Comparison of ENCODE assay signal across 2 mouse cellular contexts in genomic region chr4:151895624-151896023, GRCm38 (mm10).
TF ChIP-seq lines count a peak whose summit lies in the region.

No protein-coding gene starts in this region.

TF ChIP-seq in MEL, 35 proteins besides CTCF, POLR2A, EP300 and RAD21:
- TF ChIP-seq HCFC1 (IDR thresholded peaks at IDR 0.05; ENCODE audit: low read depth, low read length) (no peak), ELF1 (IDR thresholded peaks at IDR 0.05; ENCODE audit: low read depth, low read length) (no peak), E2F4 (IDR thresholded peaks at IDR 0.05; ENCODE audit: borderline replicate concordance, low read depth, low read length) (no peak), TAL1 (IDR thresholded peaks at IDR 0.05; ENCODE audit: low read length) (no peak), UBTF (IDR thresholded peaks at IDR 0.05; ENCODE audit: borderline replicate concordance, insufficient read depth, low read depth, low read length) (no peak), ZMIZ1 (IDR thresholded peaks at IDR 0.05; ENCODE audit: low read depth, low read length) (no peak), BHLHE40 (IDR thresholded peaks at IDR 0.05; ENCODE audit: borderline replicate concordance, low read depth, low read length) (no peak), MAFK (IDR thresholded peaks at IDR 0.05; ENCODE audit: borderline replicate concordance, low read depth, low read length) (no peak), ZC3H11A (IDR thresholded peaks at IDR 0.05; ENCODE audit: low read depth, low read length) (no peak), RCOR1 (IDR thresholded peaks at IDR 0.05; ENCODE audit: low read depth, low read length) (no peak), SMC3 (IDR thresholded peaks at IDR 0.05; ENCODE audit: low read depth, low read length) (no peak), MEF2A (IDR thresholded peaks at IDR 0.05; ENCODE audit: extremely low read depth, insufficient replicate concordance, low read depth, low read length, poor library complexity, severe bottlenecking) (no peak), POLR2AphosphoS5 (IDR thresholded peaks at IDR 0.05; ENCODE audit: borderline replicate concordance, low read depth, low read length) (no peak), TBP (IDR thresholded peaks at IDR 0.05; ENCODE audit: low read depth, low read length) (no peak)

TF ChIP-seq in myocyte, 11 proteins besides CTCF, POLR2A, EP300 and RAD21:
- TF ChIP-seq CEBPB (IDR thresholded peaks at IDR 0.05; ENCODE audit: insufficient read depth, poor library complexity, severe bottlenecking) (no peak), SRF (IDR thresholded peaks at IDR 0.05; ENCODE audit: control insufficient read depth, insufficient read length, low read depth) (no peak), E2F4 (IDR thresholded peaks at IDR 0.05; ENCODE audit: insufficient read depth) (no peak), MAX (IDR thresholded peaks at IDR 0.05; ENCODE audit: low read depth) (no peak), USF1 (IDR thresholded peaks at IDR 0.05; ENCODE audit: low read depth) (no peak), POLR2AphosphoS2 (IDR thresholded peaks at IDR 0.05; ENCODE audit: insufficient read length, low read depth) (no peak), REST (IDR thresholded peaks at IDR 0.05; ENCODE audit: insufficient read depth, insufficient read length) (no peak), MYOD1 (IDR thresholded peaks at IDR 0.05; ENCODE audit: control insufficient read depth in 1 of 3, insufficient read length in 2 of 3, low read depth in 2 of 3) (no peak), MYOG (IDR thresholded peaks at IDR 0.05; ENCODE audit: control insufficient read depth in 1 of 3, insufficient read depth in 1 of 3, insufficient read length in 2 of 3, low read depth in 2 of 3) (no peak), TCF3 (IDR thresholded peaks at IDR 0.05; ENCODE audit: insufficient read length, low read depth) (no peak), TCF12 (IDR thresholded peaks at IDR 0.05; ENCODE audit: insufficient read depth, poor library complexity, severe bottlenecking) (no peak)
